16 mouse cellular contexts compared by ENCODE assay signal in the genomic region with DNA sequence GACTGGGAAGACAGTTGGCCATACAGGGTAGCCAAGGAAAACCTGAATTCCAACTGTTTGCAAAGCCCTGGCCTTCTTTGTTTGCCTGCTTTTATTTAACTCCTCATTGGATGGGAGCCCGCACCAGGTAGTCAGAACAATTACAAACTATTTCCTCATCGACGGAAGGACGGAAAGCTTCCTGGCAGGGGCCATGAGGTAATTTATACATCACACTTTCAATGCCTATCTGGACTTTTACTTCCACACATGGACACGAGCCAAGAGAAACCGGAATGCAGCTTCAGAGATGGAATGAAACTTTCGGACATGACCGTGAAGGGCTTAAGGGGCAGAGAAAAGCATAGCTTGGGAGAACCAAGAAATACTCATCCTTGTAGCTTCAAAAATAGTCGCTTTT. TPM values are rescaled to one million over a fixed set of nuclear protein-coding genes. Genes with fewer than 3 reads are reported as not detected.
DNase-seq lines count a peak whose midpoint lies in the region; ATAC-seq and TF ChIP-seq lines count a peak whose summit lies in the region.
"Had no signal": no experiment of that assay in that cellular context is flagged by ENCODE, and none has a peak within 500 bp of the region (broad histone marks: within the 10 kb centered on the region; RNA-seq: fewer than 3 reads in every experiment).

No protein-coding gene starts in this region.

- H3K9me3 ChIP-seq in lung, embryonic 14.5 days (ENCODE audit: low read depth, low read length): no peaks in the 10 kb centered on the region
- no peaks in the 10 kb centered on the region for H3K9me3 ChIP-seq in intestine, embryonic 15.5 days
- H3K9me3 ChIP-seq: forebrain, embryonic 15.5 days; midbrain, embryonic 15.5 days had no signal

- WGBS in lung, embryonic 14.5 days: 12% methylated on average over 9 of the region's 9 CpGs
- 43% methylated on average over 9 of the region's 9 CpGs for WGBS in intestine, embryonic 15.5 days

- no peaks in the 10 kb centered on the region for H3K36me3 ChIP-seq in lung, embryonic 14.5 days (ENCODE audit: insufficient read depth)
- no peaks in the 10 kb centered on the region for H3K36me3 ChIP-seq in intestine, embryonic 15.5 days
- H3K36me3 ChIP-seq: forebrain, embryonic 15.5 days; midbrain, embryonic 15.5 days had no signal

- no peak overlapping the region for H3K4me3 ChIP-seq in lung, embryonic 14.5 days (ENCODE audit: low read depth, low read length)
- H3K4me3 ChIP-seq in intestine, embryonic 15.5 days (replicated peaks): no peak overlapping the region
- H3K4me3 ChIP-seq: forebrain, embryonic 15.5 days; gastrocnemius, adult 2 months; left cerebral cortex, adult 2 months; midbrain, embryonic 15.5 days had no signal

- TF ChIP-seq CTCF in lung, embryonic 14.5 days (IDR thresholded peaks at IDR 0.05; ENCODE audit: low read depth): no peak

- ATAC-seq in lung, embryonic 14.5 days (ENCODE audit: insufficient read depth): peak; percentile 17; the same call in 1 of the 2 replicates
- peak; percentile 34 for ATAC-seq in intestine, embryonic 15.5 days
- ATAC-seq: activated CD4-positive, CD25-positive, alpha-beta regulatory T cell, adult 4 months; CD4-positive, CD25-positive, alpha-beta regulatory T cell, adult 4 months; forebrain, embryonic 15.5 days; midbrain, embryonic 15.5 days had no signal

- peak overlapping the region; percentile 10; the same call in 1 of the 2 replicates for H3K27ac ChIP-seq in lung, embryonic 14.5 days (ENCODE audit: low read depth)
- no peak overlapping the region for H3K27ac ChIP-seq in intestine, embryonic 15.5 days
- H3K27ac ChIP-seq: forebrain, embryonic 15.5 days; gastrocnemius, adult 2 months; left cerebral cortex, adult 2 months; midbrain, embryonic 15.5 days had no signal

- H3K9ac ChIP-seq in lung, embryonic 14.5 days: no peak overlapping the region
- H3K9ac ChIP-seq in intestine, embryonic 15.5 days: no peak overlapping the region
- H3K9ac ChIP-seq: forebrain, embryonic 15.5 days; midbrain, embryonic 15.5 days had no signal

- intact Hi-C loops in heart, postnatal 14 days (cut with DNase I): no loop called here

- H3K27me3 ChIP-seq in lung, embryonic 14.5 days (ENCODE audit: insufficient read depth, low read length): no peaks in the 10 kb centered on the region
- no peaks in the 10 kb centered on the region for H3K27me3 ChIP-seq in intestine, embryonic 15.5 days (replicated peaks)
- H3K27me3 ChIP-seq: forebrain, embryonic 15.5 days; midbrain, embryonic 15.5 days had no signal

- DNase-seq in heart, postnatal 4 days: peak; percentile 38
- no peak for DNase-seq in heart, postnatal 14 days
- DNase-seq in lung, embryonic 14.5 days: peak; percentile 83
- no peak for DNase-seq in lung, postnatal 36 days
- peak; percentile 25 to 45 for DNase-seq in kidney, postnatal 4 days
- no peak for DNase-seq in adrenal gland, postnatal 10 days
- DNase-seq: cerebellum, adult 11-12 months; gastrocnemius, adult 2 months; right cerebral cortex, postnatal 4 days; thymus, postnatal 14 days had no signal

- H3K4me2 ChIP-seq in lung, embryonic 14.5 days: peak overlapping the region; percentile 10; the same call in 1 of the 2 replicates
- no peak overlapping the region for H3K4me2 ChIP-seq in intestine, embryonic 15.5 days (replicated peaks)
- H3K4me2 ChIP-seq: forebrain, embryonic 15.5 days; midbrain, embryonic 15.5 days had no signal

- H3K4me1 ChIP-seq in lung, embryonic 14.5 days (ENCODE audit: insufficient read depth): peaks cover 6% of the 10 kb centered on the region; the same call in 1 of the 2 replicates
- H3K4me1 ChIP-seq in intestine, embryonic 15.5 days (replicated peaks): no peaks in the 10 kb centered on the region
- H3K4me1 ChIP-seq: forebrain, embryonic 15.5 days had no signal

RNA-seq across cellular contexts. Expression of gene Tgfbr2, which starts 24.0 kb away (rescaled TPM):
- 10 to 100 TPM; 59.7 to 59.9 TPM for total RNA-seq in heart, postnatal 4 days (2021)
- total RNA-seq in heart, postnatal 14 days (2021): 10 to 100 TPM; 42.3 to 52.2 TPM
- 51.3 and 52.3 TPM in 2 replicates for polyA plus RNA-seq in lung, embryonic 14.5 days (2014; fragmentation: Nextera tagmentation; extraction: Ambion mirVana)
- 28.3 and 31.8 TPM in 2 replicates for polyA plus RNA-seq in intestine, embryonic 15.5 days (2015; fragmentation: Nextera tagmentation; extraction: Ambion mirVana)
- 10 to 100 TPM; 65.0 to 70.8 TPM for total RNA-seq in adrenal gland, postnatal 10 days (2021)

Comparison
In these comparisons a context has a peak if more than half of its experiments do, and no peak if none do; other contexts are left out.
1. DNase-seq: peak in heart, postnatal 4 days (single experiment), lung, embryonic 14.5 days (single experiment) and kidney, postnatal 4 days (2 of 2); none in heart, postnatal 14 days (0 of 2), lung, postnatal 36 days (single experiment) and adrenal gland, postnatal 10 days (single experiment).